Mouse (Mus musculus): ENCODE measurements around the gene Ralgapa2.

Gene Ralgapa2

GRCm38 (mm10) chr2:146257037-146257436, 255.1 kb downstream of the Ralgapa2 start:
- DNase-seq (ENCODE audit: low spot score): no peak

GRCm38 (mm10) chr2:146256321-146256875, 255.7 kb downstream of the Ralgapa2 start:
- no peak for DNase-seq (ENCODE audit: low spot score)

- DNase-seq (ENCODE audit: low spot score): no peak
Observed at GRCm38 (mm10) chr2:146255636-146256035, 256.5 kb downstream of the Ralgapa2 start.

GRCm38 (mm10) chr2:146254387-146254786, 257.8 kb downstream of the Ralgapa2 start:
- DNase-seq (ENCODE audit: low spot score): no peak

GRCm38 (mm10) chr2:146250236-146250904, 261.8 kb downstream of the Ralgapa2 start:
- DNase-seq (ENCODE audit: low spot score): no peak

- no peak for DNase-seq (ENCODE audit: low spot score)
Observed at GRCm38 (mm10) chr2:146249033-146249432, 263.1 kb downstream of the Ralgapa2 start.

GRCm38 (mm10) chr2:146247576-146247975, 264.6 kb downstream of the Ralgapa2 start:
- no peak for DNase-seq (ENCODE audit: low spot score)

GRCm38 (mm10) chr2:146246409-146247075, 265.6 kb downstream of the Ralgapa2 start:
- no peak for DNase-seq (ENCODE audit: low spot score)

- DNase-seq (ENCODE audit: low spot score): no peak
Observed at GRCm38 (mm10) chr2:146245401-146245800, 266.7 kb downstream of the Ralgapa2 start.

GRCm38 (mm10) chr2:146244049-146244448, 268.1 kb downstream of the Ralgapa2 start:
- no peak for DNase-seq (ENCODE audit: low spot score)

GRCm38 (mm10) chr2:146239196-146239747, 272.9 kb downstream of the Ralgapa2 start:
- no peak for DNase-seq (ENCODE audit: low spot score)

- DNase-seq (ENCODE audit: low spot score): no peak
Observed at GRCm38 (mm10) chr2:146231485-146231884, 280.7 kb downstream of the Ralgapa2 start.

GRCm38 (mm10) chr2:146228435-146228834, 283.7 kb downstream of the Ralgapa2 start:
- no peak for DNase-seq (ENCODE audit: low spot score)

- DNase-seq (ENCODE audit: low spot score): no peak
Observed at GRCm38 (mm10) chr2:146227646-146228045, 284.5 kb downstream of the Ralgapa2 start.

GRCm38 (mm10) chr2:146226484-146226883, 285.7 kb downstream of the Ralgapa2 start:
- no peak for DNase-seq (ENCODE audit: low spot score)

- DNase-seq (ENCODE audit: low spot score): no peak
Observed at GRCm38 (mm10) chr2:146225818-146226217, 286.3 kb downstream of the Ralgapa2 start.

- no peak for DNase-seq (ENCODE audit: low spot score)
Observed at GRCm38 (mm10) chr2:146224141-146224540, 288.0 kb downstream of the Ralgapa2 start.

GRCm38 (mm10) chr2:146223176-146223905, 288.8 kb downstream of the Ralgapa2 start:
- DNase-seq (ENCODE audit: low spot score): no peak

GRCm38 (mm10) chr2:146222279-146223175, 289.6 kb downstream of the Ralgapa2 start:
- peak; percentile 5 for DNase-seq (ENCODE audit: low spot score)

GRCm38 (mm10) chr2:146221929-146222278, 290.2 kb downstream of the Ralgapa2 start:
- no peak for DNase-seq (ENCODE audit: low spot score)

All from urinary bladder, postnatal 25 days (tissue).